Mouse (Mus musculus) splenic B cell, adult 2 months (primary cell): ENCODE results near the gene Chek2.
A peak's percentile ranks its signal among the peaks of the same experiment; 100 is the strongest.

Experiments
- DNase-seq: peaks from one replicate; pipeline ENCODE4 v3.0.0-alpha.2; 2011; ENCODE audit warnings: low read depth, low spot score
- H3K27me3 ChIP-seq: 2 replicates; pipeline ENCODE4 v1.6.1; 2012; ENCODE audit warnings: mild to moderate bottlenecking, low read length, moderate library complexity, mixed read lengths; ENCODE audit not compliant: control insufficient read depth, poor library complexity, insufficient read depth, severe bottlenecking
- H3K36me3 ChIP-seq: 2 replicates; pipeline ENCODE4 v1.6.1; 2012; ENCODE audit warnings: mild to moderate bottlenecking, low read length, moderate library complexity, mixed read lengths; ENCODE audit not compliant: control insufficient read depth, poor library complexity, insufficient read depth, severe bottlenecking

Chek2 gene

DNA sequence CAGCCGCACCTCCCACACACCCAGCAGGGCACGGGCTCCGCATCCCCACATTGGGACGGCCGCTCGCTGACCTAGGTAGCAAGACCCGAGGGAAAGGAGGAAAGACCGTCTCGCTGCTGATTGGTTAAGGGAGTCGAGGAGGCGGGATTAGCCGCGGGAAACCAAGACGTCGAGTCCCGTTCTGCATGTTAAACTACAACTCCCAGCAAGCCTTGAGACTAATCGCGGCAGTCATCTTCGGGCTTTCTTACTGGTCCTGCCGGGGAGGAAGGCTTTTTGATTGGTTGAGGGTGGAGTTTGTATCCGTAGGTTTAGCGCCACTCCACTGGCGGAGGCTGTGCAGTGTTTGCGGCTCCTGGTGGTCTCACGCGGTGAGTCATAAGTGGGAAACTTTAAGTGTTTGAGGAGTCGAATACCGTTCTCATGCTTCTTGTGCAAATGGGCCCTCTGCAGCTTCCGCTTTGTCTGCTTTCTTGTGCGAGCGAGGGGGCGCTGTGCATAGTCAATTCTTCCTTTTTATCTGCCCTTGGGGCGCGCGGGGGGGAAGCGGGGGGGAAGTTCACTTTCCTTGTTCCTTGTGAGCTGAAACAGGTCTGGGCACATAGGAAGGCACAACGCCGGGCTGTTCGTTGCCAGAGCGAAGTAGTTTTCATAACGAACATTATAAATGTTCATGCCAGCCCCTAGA lies at the start of gene Chek2, which contains the start of gene Hscb:
TSS of gene Chek2 (plus strand) at position 302 of the 688 bp plus-strand sequence.
TSS of gene Hscb (minus strand) at position 100 of the 688 bp plus-strand sequence.
- Histone ChIP-seq H3K36me3 (0 out of 2 replicates have a peak, but pooled peaks cover 2% of the 10 kb centered on the region), H3K27me3 (no peaks in the 10 kb centered on the region)
- peak; percentile 97 for DNase-seq

DNA sequence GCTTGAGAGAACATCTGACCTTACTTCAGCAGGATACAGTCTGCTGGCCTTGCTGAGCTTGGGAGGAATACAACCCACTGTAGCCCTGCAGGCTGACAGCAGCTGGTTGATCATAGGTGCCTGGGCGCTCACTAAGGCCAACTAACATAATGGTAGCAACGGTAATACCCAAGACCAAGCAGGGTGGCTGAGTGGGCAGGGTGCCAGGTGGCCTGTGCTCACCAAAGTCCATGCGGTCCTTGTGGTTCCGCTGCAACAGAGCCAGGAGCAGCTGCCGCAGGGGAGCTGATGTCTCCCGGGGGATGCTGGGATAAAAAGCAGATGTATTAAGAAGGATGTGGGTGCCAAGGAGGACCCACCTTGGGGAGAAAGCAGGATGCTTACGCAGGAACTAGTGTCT lies 45.4 kb upstream of the Chek2 start:
- no peak for DNase-seq
- Histone ChIP-seq H3K36me3 (peaks cover 5% of the 10 kb centered on the region), H3K27me3 (no peaks in the 10 kb centered on the region)

DNA sequence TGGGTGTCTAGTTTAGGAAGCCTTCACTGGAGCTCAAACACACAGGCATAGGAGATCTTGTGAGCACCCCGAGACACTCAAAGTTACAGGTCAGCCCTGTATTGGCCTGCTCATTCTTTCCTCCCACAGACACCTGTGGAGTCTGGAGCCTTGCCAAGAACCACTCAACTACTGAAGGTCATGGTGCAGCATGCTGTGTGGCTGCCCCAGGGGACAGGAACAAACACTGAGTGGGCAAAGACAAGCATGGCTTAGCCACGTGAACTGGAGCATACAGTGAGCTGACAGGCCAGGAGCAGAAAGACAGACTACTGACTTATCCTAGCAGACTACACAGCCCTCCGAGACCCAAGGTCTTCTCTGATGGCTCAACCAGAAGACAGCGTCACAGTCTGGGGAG lies 42.1 kb upstream of the Chek2 start:
- DNase-seq, result peak; percentile 47
- H3K36me3 ChIP-seq, result peaks cover 3% of the 10 kb centered on the region
- H3K27me3 ChIP-seq, result no peaks in the 10 kb centered on the region

DNA sequence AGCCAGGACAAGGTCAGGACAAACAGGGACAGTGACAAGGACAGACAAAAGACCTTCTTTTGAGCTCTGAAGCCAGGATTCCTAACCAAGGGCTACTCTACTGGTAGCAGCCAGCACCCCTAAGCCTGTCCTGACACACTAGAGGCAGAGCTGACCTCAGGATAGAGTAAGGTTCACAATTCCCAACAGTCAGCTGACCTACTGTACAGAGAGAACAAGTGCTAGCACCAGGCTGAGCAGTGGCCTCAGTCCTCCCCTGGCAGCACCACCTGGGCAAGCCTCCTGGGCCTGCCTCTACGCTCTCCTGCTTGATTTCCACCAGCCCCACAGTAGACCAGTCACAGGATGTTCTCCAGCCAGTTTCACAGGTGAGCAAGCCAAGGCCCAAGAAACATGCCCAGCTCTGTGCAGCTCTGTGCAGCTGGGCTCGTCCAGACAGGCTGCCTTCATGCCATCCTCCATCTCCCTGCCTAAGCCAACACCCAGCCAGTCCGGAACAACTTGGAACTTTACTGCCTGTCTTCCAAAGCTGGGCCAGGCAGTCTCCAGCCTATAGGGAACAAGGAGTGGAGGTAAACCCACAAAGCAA lies 38.6 kb upstream of the Chek2 start:
- Histone ChIP-seq H3K27me3 (no peaks in the 10 kb centered on the region), H3K36me3 (no peaks in the 10 kb centered on the region)
- no peak for DNase-seq

DNA sequence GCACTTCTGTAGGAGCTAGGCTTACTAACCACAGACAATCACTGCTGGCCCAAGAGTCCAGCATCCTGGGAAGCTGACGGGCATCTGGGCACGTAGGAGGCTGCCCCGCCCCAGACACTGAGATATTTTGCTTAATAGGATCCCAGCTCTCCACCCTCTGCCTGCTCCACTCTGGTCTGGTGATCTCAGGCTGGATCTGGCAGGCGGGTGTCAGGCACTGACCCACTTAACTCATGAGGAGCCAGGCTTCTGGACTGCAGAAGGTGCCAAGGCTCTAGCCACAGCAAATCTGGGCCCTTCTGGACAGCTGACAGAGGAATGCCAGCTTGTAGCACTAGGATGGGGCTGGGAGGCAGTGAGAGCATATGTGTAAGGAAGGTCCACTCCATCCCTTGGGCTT lies 37.6 kb upstream of the Chek2 start:
- H3K36me3 ChIP-seq, result no peaks in the 10 kb centered on the region

DNA sequence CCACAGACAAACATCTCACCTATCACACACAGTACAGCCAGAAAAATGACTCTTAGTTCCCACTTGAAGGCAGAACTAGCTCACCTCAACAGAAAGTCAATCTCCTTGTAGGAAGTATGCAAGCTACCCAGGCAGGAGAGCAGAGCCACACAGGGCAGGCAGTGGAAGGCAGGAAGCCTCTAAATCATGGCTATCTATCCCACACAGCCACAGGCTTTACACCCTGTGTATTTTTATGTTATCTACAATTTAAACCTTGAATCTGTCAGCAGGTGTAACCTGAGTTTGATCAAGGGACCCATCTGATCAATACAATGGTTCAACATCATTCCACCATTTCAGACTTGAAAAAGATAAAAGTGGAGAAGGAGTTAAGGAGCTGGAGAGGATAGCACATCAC lies 37.0 kb upstream of the Chek2 start:
- Histone ChIP-seq H3K27me3 (no peaks in the 10 kb centered on the region), H3K36me3 (no peaks in the 10 kb centered on the region)
- no peak for DNase-seq

More for the DNA sequence above, 37.6 kb upstream of the Chek2 start:
- DNase-seq, result no peak
- no peaks in the 10 kb centered on the region for H3K27me3 ChIP-seq

DNA sequence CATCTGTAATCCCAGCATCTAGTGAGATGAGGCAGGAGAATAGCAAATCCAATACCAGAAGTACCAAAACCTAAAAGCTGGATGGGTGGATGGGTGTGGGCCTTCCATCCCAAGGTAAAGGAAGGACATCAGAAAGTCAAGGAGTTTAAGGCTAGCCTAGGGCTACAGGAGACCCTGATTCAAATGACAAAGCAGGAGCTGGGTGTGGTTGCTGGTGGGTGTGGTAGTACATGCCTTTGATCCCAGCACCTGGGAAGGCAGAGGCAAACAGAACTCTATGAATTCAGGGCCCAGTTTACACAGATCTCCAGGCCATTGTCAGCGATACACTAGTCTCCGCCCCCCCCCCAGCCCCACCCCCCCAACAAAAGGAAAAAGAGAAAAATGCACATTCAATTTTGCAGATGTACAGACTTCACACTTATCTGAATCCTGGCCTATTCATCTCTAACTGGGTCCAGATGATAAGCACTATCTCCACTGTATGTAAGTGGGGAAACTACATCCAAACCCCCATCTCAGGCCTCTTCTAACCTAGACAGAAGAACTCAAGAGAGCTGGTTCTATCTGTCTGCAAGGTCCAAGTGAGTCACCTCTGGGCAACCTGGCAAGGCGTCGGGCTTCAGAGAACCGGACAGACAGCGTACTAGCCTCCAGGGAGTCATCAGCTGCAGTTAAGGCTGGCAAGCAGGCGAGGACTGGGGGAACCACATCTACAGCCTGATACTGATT lies 35.6 kb upstream of the Chek2 start:
- no peak for DNase-seq
- H3K27me3 ChIP-seq, result no peaks in the 10 kb centered on the region
- H3K36me3 ChIP-seq, result no peaks in the 10 kb centered on the region

DNA sequence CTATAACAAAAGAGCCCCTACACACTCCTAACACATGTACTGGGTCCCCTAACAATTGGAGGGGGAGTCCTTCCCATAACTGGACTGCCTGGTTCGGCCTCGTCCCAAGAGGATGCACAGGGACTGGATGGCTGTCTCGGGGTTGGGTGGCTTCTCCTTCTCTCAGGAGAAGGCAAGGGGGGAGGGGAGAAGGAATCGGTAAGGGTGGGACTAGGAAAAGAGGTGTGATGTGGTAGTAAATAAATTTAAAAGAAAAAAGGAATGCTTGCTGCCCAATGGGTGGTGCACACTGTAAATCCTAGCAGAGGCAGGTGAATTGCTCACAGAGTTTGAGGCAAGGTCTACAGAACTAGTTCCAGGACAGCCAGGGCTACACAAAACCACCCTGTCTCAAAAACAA lies 33.6 kb upstream of the Chek2 start:
- no peak for DNase-seq
- H3K36me3 ChIP-seq, result no peaks in the 10 kb centered on the region
- H3K27me3 ChIP-seq, result no peaks in the 10 kb centered on the region

DNA sequence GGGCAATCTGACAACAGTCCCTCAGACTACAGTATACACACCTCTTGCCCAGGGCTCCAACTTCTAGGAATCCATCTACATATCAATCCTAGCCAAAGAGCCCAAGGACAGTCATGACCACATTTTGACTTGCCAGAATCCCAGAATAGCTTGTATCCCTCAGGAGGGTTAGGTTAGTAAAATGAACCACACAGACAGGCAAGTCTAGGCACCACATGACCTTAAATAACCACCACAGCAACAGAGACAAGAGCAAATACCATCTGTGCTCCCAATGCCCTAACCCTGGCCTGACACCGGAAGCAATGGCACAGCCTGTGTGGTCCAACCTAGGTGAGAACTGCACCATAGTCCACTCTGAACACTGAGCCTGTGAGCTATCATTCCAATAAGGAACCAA lies 33.1 kb upstream of the Chek2 start:
- H3K27me3 ChIP-seq, result no peaks in the 10 kb centered on the region
- no peaks in the 10 kb centered on the region for H3K36me3 ChIP-seq
- no peak for DNase-seq

DNA sequence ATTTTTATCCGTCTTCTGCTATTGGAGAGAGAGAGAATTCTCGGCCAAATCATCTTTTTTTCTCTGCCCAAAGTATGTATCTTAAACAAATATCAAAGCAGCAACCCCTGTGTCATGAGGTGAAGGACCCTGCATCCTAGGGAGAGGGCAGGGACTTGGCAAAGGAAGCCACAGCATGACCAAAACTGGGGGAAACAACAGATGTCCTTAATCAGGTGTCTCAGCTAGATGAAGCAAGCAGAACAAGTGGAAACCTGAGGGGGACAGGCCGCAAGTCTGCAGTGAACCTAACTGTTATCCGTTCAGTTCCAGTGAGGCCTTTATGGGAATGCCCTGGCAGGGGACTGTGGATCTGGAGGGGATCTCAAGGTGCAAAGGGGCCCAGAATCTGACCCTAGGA lies 32.3 kb upstream of the Chek2 start:
- H3K27me3 ChIP-seq, result no peaks in the 10 kb centered on the region
- no peaks in the 10 kb centered on the region for H3K36me3 ChIP-seq
- no peak for DNase-seq

DNA sequence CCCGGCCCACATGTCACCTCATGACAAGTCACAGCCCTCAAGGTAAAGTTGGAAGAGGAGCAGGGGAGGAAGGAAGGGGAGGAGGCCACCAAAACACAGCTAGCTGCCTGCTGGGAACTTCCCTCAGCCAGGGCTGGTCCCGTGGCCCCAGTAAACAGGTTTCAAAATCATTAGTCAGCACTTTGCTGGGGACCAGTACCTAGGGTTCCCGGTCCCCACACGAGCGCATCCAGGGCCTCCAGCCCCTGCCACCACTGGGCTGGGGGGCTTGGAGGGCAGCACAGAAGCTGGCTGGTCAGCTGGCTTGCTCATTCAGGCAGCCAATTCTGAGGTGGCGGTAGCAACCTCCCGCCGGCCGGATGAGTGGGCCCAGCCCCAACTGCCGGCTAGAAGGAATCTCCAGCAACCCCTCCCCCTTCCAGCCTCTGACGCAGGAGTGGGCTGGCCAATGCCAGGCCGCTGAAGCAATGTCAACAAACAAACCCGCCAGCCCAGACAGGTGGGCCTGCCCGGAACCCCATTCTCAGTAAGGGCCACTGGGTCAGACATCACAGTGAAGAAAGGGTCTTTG lies 31.6 kb upstream of the Chek2 start:
- no peaks in the 10 kb centered on the region for H3K27me3 ChIP-seq
- DNase-seq, result peak; percentile 63
- H3K36me3 ChIP-seq, result no peaks in the 10 kb centered on the region

DNA sequence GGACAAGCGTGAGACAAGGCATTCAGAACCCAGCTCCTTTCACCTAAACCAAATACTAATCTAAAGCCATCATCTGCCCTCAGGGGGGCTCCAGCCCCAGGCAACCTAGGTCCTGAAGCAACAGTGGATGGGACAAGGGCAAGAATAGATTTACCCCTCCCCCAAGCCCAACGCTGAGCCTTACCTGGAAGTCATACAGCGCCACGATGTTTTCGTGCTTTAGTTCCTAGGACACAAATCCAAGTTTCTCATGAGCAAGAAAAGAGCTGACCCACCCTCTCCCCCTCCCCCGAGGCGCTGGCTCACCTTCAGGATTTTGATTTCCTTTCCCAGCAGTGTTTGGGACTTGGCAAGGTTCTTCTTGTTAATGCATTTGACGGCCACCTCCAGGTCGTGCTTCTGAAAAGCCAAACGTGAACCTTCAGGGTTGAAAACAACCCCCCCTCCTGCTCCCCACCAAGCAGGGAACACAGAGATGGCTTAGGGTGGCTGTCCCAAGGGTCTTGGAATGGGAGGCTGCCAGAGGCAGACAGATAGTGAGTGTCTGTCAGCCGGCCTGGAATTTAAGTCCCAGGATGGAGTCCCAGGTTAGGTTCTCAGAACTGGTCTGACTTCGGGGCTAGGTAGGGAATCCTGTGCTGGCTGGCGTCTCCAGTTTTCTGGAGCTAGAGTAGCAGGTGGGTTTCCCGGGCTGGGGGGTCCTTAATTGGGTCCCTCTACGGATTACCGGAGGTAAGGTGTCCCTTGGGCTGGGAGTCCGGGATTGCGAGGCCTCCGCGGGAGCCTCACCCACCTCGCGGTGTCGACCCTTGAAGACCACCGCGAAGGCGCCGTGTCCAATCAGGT lies 30.7 kb upstream of the Chek2 start:
- DNase-seq, result peak; percentile 22
- Histone ChIP-seq H3K27me3 (no peaks in the 10 kb centered on the region), H3K36me3 (no peaks in the 10 kb centered on the region)

DNA sequence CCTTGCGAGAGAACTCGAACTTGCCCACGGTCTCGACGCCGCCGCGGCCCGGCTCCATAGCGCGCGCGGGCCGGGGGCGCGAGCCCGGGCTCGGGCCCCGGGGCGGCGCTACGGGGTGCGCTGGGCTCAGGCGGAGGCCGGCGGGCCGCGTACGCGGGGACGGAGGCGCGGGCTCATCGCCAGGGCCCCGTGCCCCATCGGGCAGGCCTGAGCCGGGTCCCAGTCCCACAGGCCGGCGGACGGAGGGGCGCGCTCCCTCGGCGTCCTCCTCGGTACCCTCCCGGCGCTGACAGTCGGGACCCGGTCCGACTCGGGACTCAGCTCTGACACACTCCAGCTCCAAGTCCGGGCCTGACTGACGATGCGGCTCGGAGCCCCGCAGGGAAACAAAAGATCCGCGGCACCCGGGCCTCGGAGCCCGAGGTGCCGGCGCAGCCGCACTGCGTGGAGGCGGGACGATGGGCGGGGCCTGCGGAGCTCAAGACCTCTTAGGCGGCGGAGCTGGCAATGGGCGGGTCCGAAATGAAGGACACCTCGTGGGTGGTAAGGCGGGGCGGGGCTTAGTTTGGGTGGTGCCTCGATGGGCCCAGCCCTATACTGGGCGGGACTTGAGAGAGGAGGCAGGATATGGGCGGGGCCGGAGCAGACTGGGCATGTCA lies 30.0 kb upstream of the Chek2 start, which contains the start of gene Ulk1:
TSS of gene Ulk1 (minus strand) at position 431 of the 659 bp plus-strand sequence.
- no peaks in the 10 kb centered on the region for H3K27me3 ChIP-seq
- H3K36me3 ChIP-seq, result no peaks in the 10 kb centered on the region
- peak; percentile 100 for DNase-seq

DNA sequence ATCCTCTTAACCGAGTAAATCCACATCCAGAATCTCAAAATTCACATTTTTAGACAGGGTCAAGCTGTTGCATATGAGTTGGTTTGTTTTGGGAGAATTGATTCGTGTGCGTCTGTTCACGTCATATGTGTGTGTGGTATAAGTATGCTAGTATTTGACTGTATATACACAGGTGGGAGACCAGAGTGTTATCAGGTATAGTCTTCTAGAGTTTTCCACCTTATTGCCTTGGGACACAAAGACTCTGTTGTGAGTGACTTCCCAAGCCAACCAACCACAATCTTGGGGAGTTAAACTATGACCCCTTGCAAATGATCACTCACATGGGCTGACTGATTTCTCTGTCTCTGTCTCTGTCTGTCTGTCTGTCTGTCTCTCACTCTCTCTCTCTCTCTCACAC lies 15.4 kb upstream of the Chek2 start:
- DNase-seq, result no peak
- Histone ChIP-seq H3K27me3 (no peaks in the 10 kb centered on the region), H3K36me3 (no peaks in the 10 kb centered on the region)
